Mouse (Mus musculus) urinary bladder, postnatal 4 days (tissue): Measurements from ENCODE around the gene Fgf15.
"Not testable (repeated sequence)": the region's sequence is repeated elsewhere in the genome, so short reads cannot be mapped to it uniquely, and the experiment has no call there.

Experiments used
- DNase-seq, 2 experiments: peaks; one replicate each; pipeline ENCODE4 v3.0.0; 2021 to 2022; ENCODE audit warnings: low spot score in 2 of 2

Gene Fgf15

GRCm38 (mm10) chr7:144890661-144891060 lies 5.7 kb upstream of the Fgf15 start:
- not testable (repeated sequence) for DNase-seq

GRCm38 (mm10) chr7:144891863-144892262 lies 4.5 kb upstream of the Fgf15 start:
- no peak for DNase-seq

GRCm38 (mm10) chr7:144892322-144892721 lies 4.0 kb upstream of the Fgf15 start:
- DNase-seq, result no peak

- DNase-seq, result no peak
Measured at GRCm38 (mm10) chr7:144894191-144894590, 2.1 kb upstream of the Fgf15 start.

- DNase-seq, result no peak
Measured at GRCm38 (mm10) chr7:144894706-144895105, 1.6 kb upstream of the Fgf15 start.

GRCm38 (mm10) chr7:144895305-144896111 lies 823 bp upstream of the Fgf15 start:
- peak; percentile 36 to 76 for DNase-seq

GRCm38 (mm10) chr7:144898506-144898905 lies 2.2 kb downstream of the Fgf15 start:
- no peak for DNase-seq

- DNase-seq, result not testable (repeated sequence)
Measured at GRCm38 (mm10) chr7:144905514-144905913, 9.2 kb downstream of the Fgf15 start.

GRCm38 (mm10) chr7:144906708-144907397 lies 10.5 kb downstream of the Fgf15 start:
- DNase-seq, result peak in 1 of 2 experiments; percentile 33

GRCm38 (mm10) chr7:144907793-144908192 lies 11.5 kb downstream of the Fgf15 start:
- DNase-seq, result no peak

- no peak for DNase-seq
Measured at GRCm38 (mm10) chr7:144908705-144909104, 12.4 kb downstream of the Fgf15 start.

- no peak for DNase-seq
Measured at GRCm38 (mm10) chr7:144911121-144911520, 14.8 kb downstream of the Fgf15 start.

GRCm38 (mm10) chr7:144912897-144913296 lies 16.6 kb downstream of the Fgf15 start:
- DNase-seq, result no peak

- DNase-seq, result no peak
Measured at GRCm38 (mm10) chr7:144914296-144914947, 18.1 kb downstream of the Fgf15 start.

GRCm38 (mm10) chr7:144914948-144915750 lies 18.8 kb downstream of the Fgf15 start, which contains the start of gene LTO1:
TSS of gene LTO1 (plus strand) at chr7:144915100.
- DNase-seq, result peak; percentile 85 to 86

GRCm38 (mm10) chr7:144918823-144919222 lies 22.5 kb downstream of the Fgf15 start:
- no peak for DNase-seq

- DNase-seq, result no peak
Measured at GRCm38 (mm10) chr7:144927591-144927990, 31.3 kb downstream of the Fgf15 start.

GRCm38 (mm10) chr7:144928009-144928888 lies 31.9 kb downstream of the Fgf15 start:
- no peak for DNase-seq

- DNase-seq, result no peak
Measured at GRCm38 (mm10) chr7:144928889-144929210, 32.5 kb downstream of the Fgf15 start.

- DNase-seq, result no peak
Measured at GRCm38 (mm10) chr7:144929506-144929905, 33.2 kb downstream of the Fgf15 start.

- no peak for DNase-seq
Measured at GRCm38 (mm10) chr7:144929931-144930330, 33.6 kb downstream of the Fgf15 start.
